Mouse (Mus musculus) bone marrow macrophage, adult 2 months (primary cell): ENCODE data around the gene Pacsin2.

Experiments used
- CTCF ChIP-seq: IDR thresholded peaks from 2 replicates; pipeline ENCODE4 v1.5.1; 2012; ENCODE audit warnings: low read depth, mild to moderate bottlenecking, low read length, moderate library complexity
- POLR2A ChIP-seq: IDR thresholded peaks from 2 replicates; pipeline ENCODE4 v1.6.1; 2012; ENCODE audit warnings: mild to moderate bottlenecking, low read depth, low read length, borderline replicate concordance

GRCm38 (mm10) chr15:83470443-83470842 lies 6.0 kb upstream of the Pacsin2 start:
- TF ChIP-seq CTCF (no peak), POLR2A (no peak)
